Mouse (Mus musculus): ENCODE data around the gene D330045A20Rik. TPM values are rescaled to one million over a fixed set of nuclear protein-coding genes. Genes with fewer than 3 reads are reported as not detected.

The D330045A20Rik gene
- total RNA-seq, 1 experiment: 0.54 TPM

GRCm38 (mm10) chrX:139552090-139552489, 71.9 kb downstream of the D330045A20Rik start:
- Histone ChIP-seq H3K27ac (ENCODE audit: insufficient read depth, low read depth, low read length, poor library complexity, severe bottlenecking) (no peak overlapping the region), H3K9me3 (ENCODE audit: control insufficient read depth, insufficient read depth, low read depth, low read length) (no peaks in the 10 kb centered on the region), H3K4me3 (ENCODE audit: insufficient read depth in 1 of 2, low read depth in 1 of 2, low read length in 2 of 2, poor library complexity in 1 of 2, severe bottlenecking in 1 of 2) (no peak overlapping the region), H3K4me1 (ENCODE audit: control insufficient read depth in 2 of 2, insufficient read depth in 2 of 2, low read length in 2 of 2, poor library complexity in 1 of 2) (no peaks in the 10 kb centered on the region), H3K9ac (ENCODE audit: insufficient read depth, low read depth, low read length, poor library complexity, severe bottlenecking) (no peak overlapping the region), H3K36me3 (ENCODE audit: control insufficient read depth, insufficient read depth, low read length, poor library complexity, severe bottlenecking) (no peaks in the 10 kb centered on the region)
- DNase-seq (ENCODE audit: low read depth, low spot score): no peak
- no peak for TF ChIP-seq HCFC1 (IDR thresholded peaks at IDR 0.05; ENCODE audit: borderline replicate concordance, insufficient read depth, low read length)
- no peak for TF ChIP-seq ZNF384 (IDR thresholded peaks at IDR 0.05; ENCODE audit: low read depth, low read length)
- TF ChIP-seq ZC3H11A (IDR thresholded peaks at IDR 0.05; ENCODE audit: borderline replicate concordance, low read depth, low read length): no peak
- TF ChIP-seq CHD2 (IDR thresholded peaks at IDR 0.05; ENCODE audit: low read depth, low read length): no peak
- TF ChIP-seq MAFK (IDR thresholded peaks at IDR 0.05; ENCODE audit: insufficient read depth, low read depth, low read length): no peak
- in situ Hi-C loops (cut with MboI; ENCODE audit: low sequenced_read_pairs in 2 of 2, unreplicated experiment in 2 of 2): no loop called here

DNA sequence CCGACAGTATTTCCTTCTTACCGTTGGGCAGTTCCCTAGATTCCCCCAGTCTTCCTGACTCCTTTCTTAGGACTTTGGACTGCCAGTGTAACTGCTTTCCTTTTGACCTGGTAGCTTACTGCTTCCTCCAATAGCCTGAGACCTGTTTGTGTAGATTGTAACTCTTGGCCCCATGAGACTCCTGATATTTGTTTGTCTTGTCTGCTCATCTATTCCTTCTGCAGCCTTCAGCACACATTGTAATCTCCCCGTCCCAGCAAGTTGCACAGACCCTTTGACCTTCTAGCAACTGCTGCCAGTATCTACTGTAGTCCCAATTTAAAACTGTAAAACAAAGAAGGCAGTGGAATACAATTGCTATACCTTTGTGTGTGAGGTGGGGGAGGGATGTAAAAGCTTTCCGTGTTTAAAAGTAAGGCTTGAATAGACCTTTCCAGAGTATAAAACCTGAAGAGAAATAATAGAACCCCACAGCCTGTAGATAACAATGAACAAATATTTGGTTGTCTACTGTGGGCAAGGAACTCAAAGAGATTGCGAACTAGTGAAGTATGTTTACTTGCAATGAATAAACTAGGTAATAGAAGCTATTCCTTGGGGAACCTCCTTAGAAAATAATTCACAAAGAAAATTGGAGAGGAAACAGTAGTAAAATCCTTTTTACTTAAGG, 82.2 kb downstream of the D330045A20Rik start:
- no peak overlapping the region for H3K9ac ChIP-seq (ENCODE audit: insufficient read depth, low read depth, low read length, poor library complexity, severe bottlenecking)
- TF ChIP-seq HCFC1 (IDR thresholded peaks at IDR 0.05; ENCODE audit: borderline replicate concordance, insufficient read depth, low read length): no peak
- TF ChIP-seq MAFK (IDR thresholded peaks at IDR 0.05; ENCODE audit: insufficient read depth, low read depth, low read length): no peak
- TF ChIP-seq CHD2 (IDR thresholded peaks at IDR 0.05; ENCODE audit: low read depth, low read length): no peak
- no peak for TF ChIP-seq ZNF384 (IDR thresholded peaks at IDR 0.05; ENCODE audit: low read depth, low read length)
- TF ChIP-seq ZC3H11A (IDR thresholded peaks at IDR 0.05; ENCODE audit: borderline replicate concordance, low read depth, low read length): no peak
- H3K27ac ChIP-seq (ENCODE audit: insufficient read depth, low read depth, low read length, poor library complexity, severe bottlenecking): no peak overlapping the region
- H3K36me3 ChIP-seq (ENCODE audit: control insufficient read depth, insufficient read depth, low read length, poor library complexity, severe bottlenecking): no peaks in the 10 kb centered on the region
- no peak overlapping the region for H3K4me3 ChIP-seq (ENCODE audit: insufficient read depth in 1 of 2, low read depth in 1 of 2, low read length in 2 of 2, poor library complexity in 1 of 2, severe bottlenecking in 1 of 2)
- in situ Hi-C loops (cut with MboI; ENCODE audit: low sequenced_read_pairs in 2 of 2, unreplicated experiment in 2 of 2): no loop called here
- H3K4me1 ChIP-seq (ENCODE audit: control insufficient read depth in 2 of 2, insufficient read depth in 2 of 2, low read length in 2 of 2, poor library complexity in 1 of 2): no peaks in the 10 kb centered on the region
- DNase-seq (ENCODE audit: low read depth, low spot score): no peak
- no peaks in the 10 kb centered on the region for H3K9me3 ChIP-seq (ENCODE audit: control insufficient read depth, insufficient read depth, low read depth, low read length)

GRCm38 (mm10) chrX:139562925-139563461, 82.8 kb downstream of the D330045A20Rik start, which contains the start of gene Rnf128:
Rnf128 (plus strand) TSS chrX:139563316.
- TF ChIP-seq ZC3H11A (IDR thresholded peaks at IDR 0.05; ENCODE audit: borderline replicate concordance, low read depth, low read length) (no peak), ZNF384 (IDR thresholded peaks at IDR 0.05; ENCODE audit: low read depth, low read length) (no peak), CHD2 (IDR thresholded peaks at IDR 0.05; ENCODE audit: low read depth, low read length) (no peak), HCFC1 (IDR thresholded peaks at IDR 0.05; ENCODE audit: borderline replicate concordance, insufficient read depth, low read length) (no peak), MAFK (IDR thresholded peaks at IDR 0.05; ENCODE audit: insufficient read depth, low read depth, low read length) (no peak)
- in situ Hi-C loops (cut with MboI; ENCODE audit: low sequenced_read_pairs in 2 of 2, unreplicated experiment in 2 of 2): no loop called here
- Histone ChIP-seq H3K4me1 (ENCODE audit: control insufficient read depth in 2 of 2, insufficient read depth in 2 of 2, low read length in 2 of 2, poor library complexity in 1 of 2) (no peaks in the 10 kb centered on the region), H3K27ac (ENCODE audit: insufficient read depth, low read depth, low read length, poor library complexity, severe bottlenecking) (no peak within 1 kb of the TSS), H3K4me3 (ENCODE audit: insufficient read depth in 1 of 2, low read depth in 1 of 2, low read length in 2 of 2, poor library complexity in 1 of 2, severe bottlenecking in 1 of 2) (no peak within 1 kb of the TSS), H3K9ac (ENCODE audit: insufficient read depth, low read depth, low read length, poor library complexity, severe bottlenecking) (no peak within 1 kb of the TSS), H3K36me3 (ENCODE audit: control insufficient read depth, insufficient read depth, low read length, poor library complexity, severe bottlenecking) (no peaks in the 10 kb centered on the region), H3K9me3 (ENCODE audit: control insufficient read depth, insufficient read depth, low read depth, low read length) (no peaks in the 10 kb centered on the region)
- DNase-seq (ENCODE audit: low read depth, low spot score): no peak

DNA sequence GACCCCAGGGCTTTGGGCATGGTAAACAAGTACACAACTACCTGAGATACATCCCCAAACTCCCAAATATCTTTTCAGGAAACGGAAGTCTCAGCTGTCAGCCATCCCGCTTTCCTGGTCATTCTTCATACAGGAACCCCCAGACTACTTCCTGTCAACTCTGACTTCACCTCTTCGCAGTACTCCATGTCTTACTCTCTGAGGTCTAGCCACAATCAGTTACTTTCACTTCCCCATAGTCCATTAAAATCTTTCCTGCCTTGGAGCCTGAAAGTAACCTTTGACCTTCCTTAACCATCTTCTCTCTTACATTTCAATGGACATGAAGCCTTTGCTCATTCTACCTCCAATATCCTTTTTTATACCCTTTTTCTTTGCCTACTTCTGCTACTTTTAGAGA, 89.9 kb downstream of the D330045A20Rik start:
- H3K27ac ChIP-seq (ENCODE audit: insufficient read depth, low read depth, low read length, poor library complexity, severe bottlenecking): no peak overlapping the region
- no peaks in the 10 kb centered on the region for H3K36me3 ChIP-seq (ENCODE audit: control insufficient read depth, insufficient read depth, low read length, poor library complexity, severe bottlenecking)
- TF ChIP-seq MAFK (IDR thresholded peaks at IDR 0.05; ENCODE audit: insufficient read depth, low read depth, low read length) (no peak), CHD2 (IDR thresholded peaks at IDR 0.05; ENCODE audit: low read depth, low read length) (no peak), ZC3H11A (IDR thresholded peaks at IDR 0.05; ENCODE audit: borderline replicate concordance, low read depth, low read length) (no peak), HCFC1 (IDR thresholded peaks at IDR 0.05; ENCODE audit: borderline replicate concordance, insufficient read depth, low read length) (no peak), ZNF384 (IDR thresholded peaks at IDR 0.05; ENCODE audit: low read depth, low read length) (no peak)
- H3K9me3 ChIP-seq (ENCODE audit: control insufficient read depth, insufficient read depth, low read depth, low read length): no peaks in the 10 kb centered on the region
- H3K4me1 ChIP-seq (ENCODE audit: control insufficient read depth in 2 of 2, insufficient read depth in 2 of 2, low read length in 2 of 2, poor library complexity in 1 of 2): no peaks in the 10 kb centered on the region
- no peak overlapping the region for H3K9ac ChIP-seq (ENCODE audit: insufficient read depth, low read depth, low read length, poor library complexity, severe bottlenecking)
- in situ Hi-C loops (cut with MboI; ENCODE audit: low sequenced_read_pairs in 2 of 2, unreplicated experiment in 2 of 2): no loop called here
- no peak overlapping the region for H3K4me3 ChIP-seq (ENCODE audit: insufficient read depth in 1 of 2, low read depth in 1 of 2, low read length in 2 of 2, poor library complexity in 1 of 2, severe bottlenecking in 1 of 2)
- DNase-seq (ENCODE audit: low read depth, low spot score): no peak
